Mouse (Mus musculus) neutrophil, adult 5-6 weeks (primary cell): ENCODE data around the gene Glis3. TPM values are rescaled to one million over a fixed set of nuclear protein-coding genes. Genes with fewer than 3 reads are reported as not detected.

Experiments
- ATAC-seq: fragments of 151-379, 151-347 bp; 2 replicates; pipeline ENCODE4 v1.8.0; 2017; ENCODE audit warnings: mild to moderate bottlenecking, moderate TSS enrichment; ENCODE audit not compliant: insufficient number of reproducible peaks, poor library complexity, low FRiP score, severe bottlenecking; ENCODE audit errors: extremely low read depth
- total RNA-seq: library from RNA; stranded (forward); fragments of 200-1000 nt; gene quantifications from 2 replicates; pipeline ENCODE4 v1.2.3, GENCODE M21; 2017

Gene Glis3
- total RNA-seq, 1 experiment from 2014 or later: 1.2 TPM

GRCm38 (mm10) chr19:28300226-28300625 is 379.7 kb downstream of the Glis3 start:
- ATAC-seq: no peak

GRCm38 (mm10) chr19:28299211-28299775 is 380.6 kb downstream of the Glis3 start:
- no peak for ATAC-seq

GRCm38 (mm10) chr19:28298669-28299068 is 381.2 kb downstream of the Glis3 start:
- ATAC-seq: no peak

GRCm38 (mm10) chr19:28291596-28291995 is 388.3 kb downstream of the Glis3 start:
- ATAC-seq: no peak

- no peak for ATAC-seq
These were observed 390.4 kb downstream of the Glis3 start for GRCm38 (mm10) chr19:28289457-28289856.

- ATAC-seq: no peak
These were observed 392.4 kb downstream of the Glis3 start for GRCm38 (mm10) chr19:28287431-28287830.

GRCm38 (mm10) chr19:28284098-28284569 is 395.7 kb downstream of the Glis3 start:
- no peak for ATAC-seq

GRCm38 (mm10) chr19:28283241-28284097 is 396.4 kb downstream of the Glis3 start:
- ATAC-seq: no peak

- ATAC-seq: no peak
These were observed 398.5 kb downstream of the Glis3 start for GRCm38 (mm10) chr19:28281405-28281804.

- ATAC-seq: no peak
These were observed 402.8 kb downstream of the Glis3 start for GRCm38 (mm10) chr19:28277104-28277503.

GRCm38 (mm10) chr19:28274501-28274900 is 405.4 kb downstream of the Glis3 start:
- ATAC-seq: no peak

- ATAC-seq: no peak
These were observed 405.9 kb downstream of the Glis3 start for GRCm38 (mm10) chr19:28273946-28274345.

GRCm38 (mm10) chr19:28266850-28267249 is 413.0 kb downstream of the Glis3 start:
- ATAC-seq: no peak

- ATAC-seq: no peak
These were observed 414.1 kb downstream of the Glis3 start for GRCm38 (mm10) chr19:28265776-28266175.

- no peak for ATAC-seq
These were observed 420.8 kb downstream of the Glis3 start for GRCm38 (mm10) chr19:28258907-28259675.

- ATAC-seq: no peak
These were observed 421.4 kb downstream of the Glis3 start for GRCm38 (mm10) chr19:28258480-28258879.

- ATAC-seq: no peak
These were observed 432.5 kb downstream of the Glis3 start for GRCm38 (mm10) chr19:28247345-28247744.

- ATAC-seq: no peak
These were observed 433.7 kb downstream of the Glis3 start for GRCm38 (mm10) chr19:28246186-28246585.

- no peak for ATAC-seq
These were observed 441.8 kb downstream of the Glis3 start for GRCm38 (mm10) chr19:28238073-28238472.

GRCm38 (mm10) chr19:28237621-28238020 is 442.3 kb downstream of the Glis3 start:
- no peak for ATAC-seq
